Mouse (Mus musculus) heart, embryonic 13.5 days (tissue): ENCODE measurements around the gene Chst3. TPM values are rescaled to one million over a fixed set of nuclear protein-coding genes. Genes with fewer than 3 reads are reported as not detected.
"Not testable (repeated sequence)": the region's sequence is repeated elsewhere in the genome, so short reads cannot be mapped to it uniquely, and the experiment has no call there.

Experiments used
- ATAC-seq: fragments of 200-750 bp; cut with Nextera tagmentation; 2 replicates; pipeline ENCODE4 v1.8.0; 2017; ENCODE audit warnings: moderate TSS enrichment; ENCODE audit not compliant: insufficient number of reproducible peaks, low FRiP score, low TSS enrichment; ENCODE audit errors: extremely low read depth
- H3K27ac ChIP-seq: fragments of 300-500 bp; sonication (generic); replicated peaks from 2 replicates; pipeline ENCODE4 v1.5.1; 2015; ENCODE audit warnings: moderate library complexity, mild to moderate bottlenecking, inconsistent platforms
- H3K27me3 ChIP-seq: fragments of 300-500 bp; sonication (generic); replicated peaks from 2 replicates; pipeline ENCODE4 v1.6.1; 2015; ENCODE audit warnings: mild to moderate bottlenecking, inconsistent platforms
- H3K36me3 ChIP-seq: fragments of 300-500 bp; sonication (generic); 2 replicates; pipeline ENCODE4 v1.6.1; 2015; ENCODE audit warnings: mild to moderate bottlenecking, inconsistent platforms
- H3K4me1 ChIP-seq: fragments of 300-500 bp; sonication (generic); 2 replicates; pipeline ENCODE4 v1.6.1; 2015; ENCODE audit warnings: inconsistent platforms
- H3K4me2 ChIP-seq: fragments of 300-500 bp; sonication (generic); 2 replicates; pipeline ENCODE4 v1.6.1; 2015; ENCODE audit warnings: inconsistent platforms, mild to moderate bottlenecking, moderate library complexity
- H3K4me3 ChIP-seq: fragments of 300-500 bp; sonication (generic); 2 replicates; pipeline ENCODE4 v1.5.1; 2015; ENCODE audit warnings: moderate library complexity, mild to moderate bottlenecking, inconsistent platforms
- H3K9ac ChIP-seq: fragments of 300-500 bp; sonication (generic); 2 replicates; pipeline ENCODE4 v1.6.1; 2015; ENCODE audit warnings: inconsistent platforms, mild to moderate bottlenecking, moderate library complexity
- H3K9me3 ChIP-seq: fragments of 300-500 bp; sonication (generic); 2 replicates; pipeline ENCODE4 v1.6.1; 2016; ENCODE audit warnings: inconsistent platforms
- WGBS: fragments of 180-500 bp; shearing (Covaris S2); methylation state at CpG from one replicate; pipeline ENCODE4 v1.1.7; 2015; ENCODE audit warnings: mixed read lengths; 5-methylcytosine and 5-hydroxymethylcytosine counted together
- polyA plus RNA-seq: library from polyadenylated mRNA; unstranded; fragments of >200 nt; fragmentation: Nextera tagmentation; extraction: Ambion mirVana; gene quantifications from 2 replicates; pipeline ENCODE4 v1.2.1, GENCODE M21; 2015

Gene Chst3
- polyA plus RNA-seq, 1 experiment from 2014 or later, result 0.43 TPM

DNA sequence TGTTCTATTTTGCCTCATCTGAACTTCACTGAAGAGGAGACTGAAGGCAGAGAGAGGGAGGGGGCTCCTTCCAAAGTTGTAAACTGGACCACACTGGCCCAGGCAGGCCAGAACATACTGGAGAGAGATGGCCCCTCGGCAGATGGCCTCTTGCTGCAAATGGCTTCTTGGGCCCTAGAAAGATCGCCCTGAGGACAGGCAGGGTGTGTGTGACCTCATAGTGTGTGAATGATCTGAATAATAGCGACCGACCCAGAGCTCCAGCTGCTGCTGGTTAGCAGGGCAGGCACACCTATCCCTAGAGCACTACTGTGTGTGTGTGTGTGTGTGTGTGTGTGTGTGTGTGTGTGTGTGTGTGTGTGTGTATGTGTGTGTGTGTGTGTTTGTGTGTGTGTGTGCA lies 33.1 kb upstream of the Chst3 start:
- H3K27ac ChIP-seq, result no peak overlapping the region
- no peaks in the 10 kb centered on the region for H3K9me3 ChIP-seq
- no peak overlapping the region for H3K4me2 ChIP-seq
- no peak overlapping the region for H3K9ac ChIP-seq
- H3K27me3 ChIP-seq, result no peaks in the 10 kb centered on the region; the same call in 1 of the 2 replicates
- no peak overlapping the region for H3K4me3 ChIP-seq
- H3K36me3 ChIP-seq, result no peaks in the 10 kb centered on the region
- 0 out of 2 replicates have a peak, but pooled peaks cover 4% of the 10 kb centered on the region for H3K4me1 ChIP-seq
- 69% methylated on average over 4 of the region's 4 CpGs for WGBS
- no peak for ATAC-seq

DNA sequence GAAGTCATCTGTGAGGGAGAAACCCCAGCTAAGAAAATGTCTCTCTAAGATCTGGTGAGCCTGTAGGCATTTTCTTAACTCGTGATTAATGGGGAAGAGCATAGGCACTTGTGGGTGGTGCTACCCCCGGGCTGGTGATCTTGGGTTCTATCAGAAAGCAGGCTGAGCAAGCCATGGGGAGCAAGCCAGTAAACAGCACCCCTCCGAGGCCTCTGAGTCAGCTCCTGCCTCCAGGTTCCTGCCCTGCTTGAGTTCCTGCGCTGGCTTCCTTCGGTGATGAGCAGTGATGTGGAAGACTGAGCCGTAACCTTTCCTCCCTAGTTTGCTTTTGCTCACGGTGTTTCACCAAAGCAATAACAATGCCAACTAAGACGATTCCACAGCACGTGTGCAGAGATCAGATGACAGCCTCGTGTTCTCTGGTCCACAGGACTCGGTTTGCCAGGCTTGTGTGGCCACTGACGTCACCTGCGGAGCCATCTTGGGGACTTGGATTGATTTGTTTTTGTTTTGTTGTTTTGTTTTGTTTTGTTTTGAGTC lies 31.4 kb upstream of the Chst3 start:
- H3K9ac ChIP-seq, result no peak overlapping the region
- WGBS, result 83% methylated on average over 13 of the region's 13 CpGs
- no peaks in the 10 kb centered on the region for H3K9me3 ChIP-seq
- H3K4me2 ChIP-seq, result no peak overlapping the region
- no peaks in the 10 kb centered on the region; the same call in 1 of the 2 replicates for H3K27me3 ChIP-seq
- no peak overlapping the region for H3K4me3 ChIP-seq
- no peak overlapping the region for H3K27ac ChIP-seq
- no peak for ATAC-seq
- no peaks in the 10 kb centered on the region for H3K4me1 ChIP-seq
- no peaks in the 10 kb centered on the region for H3K36me3 ChIP-seq

DNA sequence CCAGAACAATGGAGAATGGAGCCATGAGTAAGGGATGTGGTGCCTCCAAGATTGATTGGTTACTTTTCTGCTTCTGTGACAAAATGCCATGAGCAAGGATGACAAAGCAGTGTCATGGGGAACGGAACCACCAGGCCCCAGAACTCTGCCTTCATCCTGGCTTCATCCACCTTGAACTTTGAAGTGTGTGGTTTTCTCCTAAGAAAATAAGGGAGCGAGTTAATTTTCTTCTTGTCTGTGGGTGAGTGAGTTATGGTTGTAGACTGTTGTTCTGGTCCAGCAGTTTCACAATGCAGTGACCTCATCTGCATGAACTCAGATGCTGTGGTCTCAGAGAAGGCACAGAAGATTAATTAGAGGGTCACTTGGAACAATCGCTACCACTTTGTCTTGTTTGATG lies 29.3 kb upstream of the Chst3 start:
- ATAC-seq, result not testable (repeated sequence)
- 77% methylated on average over 3 of the region's 3 CpGs for WGBS

DNA sequence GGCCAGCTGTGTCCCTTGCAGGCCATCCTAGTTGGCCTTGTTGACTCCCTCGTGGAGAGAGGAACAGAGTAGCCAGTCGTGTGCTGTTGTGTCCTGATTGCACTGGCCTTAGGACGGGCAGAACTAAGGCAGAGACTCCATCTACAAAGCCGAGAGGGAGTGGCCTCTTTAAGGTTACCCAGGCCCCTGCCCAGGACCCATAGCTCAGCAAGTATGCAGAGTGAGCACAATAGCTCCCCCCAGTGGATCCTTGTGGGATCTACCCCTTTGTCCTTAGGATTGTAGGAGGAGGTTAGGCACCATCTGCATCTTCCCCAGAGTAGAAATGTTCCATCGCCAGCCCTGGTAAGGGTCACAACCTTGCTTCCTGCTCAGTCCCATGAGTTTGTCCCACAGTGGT lies 27.5 kb upstream of the Chst3 start:
- no peaks in the 10 kb centered on the region for H3K36me3 ChIP-seq
- 39% methylated on average over 5 of the region's 5 CpGs for WGBS
- no peak overlapping the region for H3K4me2 ChIP-seq
- H3K4me1 ChIP-seq, result no peaks in the 10 kb centered on the region
- no peak overlapping the region for H3K4me3 ChIP-seq
- no peak overlapping the region for H3K27ac ChIP-seq
- no peaks in the 10 kb centered on the region; the same call in 1 of the 2 replicates for H3K27me3 ChIP-seq
- ATAC-seq, result no peak
- H3K9ac ChIP-seq, result no peak overlapping the region
- 0 out of 2 replicates have a peak, but pooled peaks cover 5% of the 10 kb centered on the region for H3K9me3 ChIP-seq

More for the DNA sequence above, 29.3 kb upstream of the Chst3 start:
- H3K4me1 ChIP-seq, H3K36me3 ChIP-seq, H3K4me3 ChIP-seq, H3K4me2 ChIP-seq, H3K9me3 ChIP-seq, H3K9ac ChIP-seq, H3K27me3 ChIP-seq, H3K27ac ChIP-seq: not testable (repeated sequence)

DNA sequence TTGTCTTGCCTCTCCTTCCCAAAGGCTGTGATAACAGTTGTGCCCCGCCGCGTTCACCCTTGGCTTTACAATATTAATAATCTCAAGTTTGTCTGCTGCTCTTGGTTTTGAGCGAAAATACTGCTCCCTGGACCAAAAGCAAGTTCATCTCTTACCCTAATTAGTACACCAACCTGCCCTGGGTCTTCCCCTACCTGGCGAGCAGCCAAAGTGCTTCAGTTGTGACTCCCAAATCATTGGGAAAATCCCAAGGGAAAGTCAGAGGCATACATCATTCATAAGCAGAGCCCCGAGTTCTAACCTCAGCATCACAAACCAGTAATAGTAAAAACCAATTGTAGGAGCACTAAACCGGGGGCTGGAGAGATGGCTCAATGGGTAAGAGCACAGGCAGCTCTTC lies 26.6 kb upstream of the Chst3 start:
- ATAC-seq, result no peak
- Histone ChIP-seq H3K9me3 (0 out of 2 replicates have a peak, but pooled peaks cover 5% of the 10 kb centered on the region), H3K4me3 (no peak overlapping the region), H3K36me3 (no peaks in the 10 kb centered on the region), H3K9ac (no peak overlapping the region), H3K27ac (no peak overlapping the region), H3K4me2 (no peak overlapping the region), H3K27me3 (no peaks in the 10 kb centered on the region; the same call in 1 of the 2 replicates), H3K4me1 (no peaks in the 10 kb centered on the region)
- WGBS, result 69% methylated on average over 7 of the region's 7 CpGs

DNA sequence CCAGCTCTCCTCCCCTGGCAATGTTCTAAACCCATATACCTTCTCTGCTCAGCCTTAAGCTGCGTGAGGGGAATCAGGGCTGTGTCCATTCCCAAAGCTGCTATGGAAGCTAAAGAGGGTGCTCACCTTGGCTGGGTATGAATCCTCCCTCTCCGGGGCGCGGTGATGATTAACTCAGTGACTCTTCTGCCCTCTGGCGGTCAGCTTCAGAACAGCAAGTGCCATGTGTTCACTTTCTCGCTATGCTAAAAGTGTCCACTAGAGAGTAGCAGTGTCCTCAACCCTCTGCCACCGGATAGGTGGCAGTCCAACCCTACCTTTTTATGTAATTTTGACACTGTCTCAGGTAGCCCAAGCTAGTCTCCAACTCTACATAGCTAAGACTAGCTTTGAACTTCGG lies 26.0 kb upstream of the Chst3 start:
- Histone ChIP-seq H3K9me3 (peaks cover 8% of the 10 kb centered on the region; the same call in 1 of the 2 replicates), H3K4me3 (no peak overlapping the region), H3K4me2 (no peak overlapping the region), H3K27ac (no peak overlapping the region), H3K9ac (no peak overlapping the region), H3K36me3 (no peaks in the 10 kb centered on the region), H3K4me1 (no peaks in the 10 kb centered on the region), H3K27me3 (no peaks in the 10 kb centered on the region; the same call in 1 of the 2 replicates)
- 3% methylated on average over 8 of the region's 8 CpGs for WGBS
- no peak for ATAC-seq

DNA sequence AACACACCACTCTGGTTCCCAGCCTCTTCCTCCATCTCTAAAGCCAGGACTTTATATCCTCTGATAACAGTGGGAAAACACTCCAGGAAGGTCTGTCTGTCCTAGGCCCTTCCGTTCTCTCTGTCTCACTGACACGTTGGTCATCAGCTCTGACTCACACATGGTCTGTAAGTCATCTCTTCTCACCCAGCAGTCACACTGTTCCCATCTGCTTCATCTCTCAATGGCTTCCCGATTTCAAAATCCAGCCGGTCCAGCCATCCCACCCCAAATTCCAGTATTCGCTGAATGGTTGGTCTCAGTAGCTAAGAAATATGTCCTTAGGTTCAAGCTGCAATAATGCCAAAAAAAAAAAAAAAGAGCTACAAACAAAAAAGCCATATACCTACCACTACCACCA lies 24.9 kb upstream of the Chst3 start:
- peaks cover 8% of the 10 kb centered on the region; the same call in 1 of the 2 replicates for H3K9me3 ChIP-seq
- no peak for ATAC-seq
- H3K27me3 ChIP-seq, result no peaks in the 10 kb centered on the region; the same call in 1 of the 2 replicates
- H3K4me2 ChIP-seq, result no peak overlapping the region
- no peak overlapping the region for H3K27ac ChIP-seq
- no peaks in the 10 kb centered on the region for H3K36me3 ChIP-seq
- H3K4me1 ChIP-seq, result no peaks in the 10 kb centered on the region
- 53% methylated on average over 5 of the region's 5 CpGs for WGBS
- no peak overlapping the region for H3K4me3 ChIP-seq
- no peak overlapping the region for H3K9ac ChIP-seq

DNA sequence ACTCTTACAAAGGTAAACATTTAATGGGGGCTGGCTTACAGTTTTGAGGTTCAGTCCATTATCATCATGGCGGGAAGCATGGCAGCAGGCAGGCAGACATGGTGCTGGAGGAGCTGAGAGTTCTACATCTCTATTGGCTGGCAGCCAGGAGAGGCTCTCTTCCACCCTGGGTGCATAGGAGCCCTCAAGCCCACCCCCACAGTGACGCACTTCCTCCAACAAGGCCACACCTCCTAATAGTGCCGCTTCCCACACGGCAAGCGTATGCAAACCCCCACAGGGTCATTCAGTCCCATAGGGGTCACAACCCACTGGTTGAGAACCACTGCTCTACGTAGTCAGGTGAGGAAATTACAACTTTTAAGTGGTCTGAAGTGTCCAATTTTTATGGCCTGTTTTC lies 21.4 kb upstream of the Chst3 start:
- H3K4me2 ChIP-seq, result no peak overlapping the region

DNA sequence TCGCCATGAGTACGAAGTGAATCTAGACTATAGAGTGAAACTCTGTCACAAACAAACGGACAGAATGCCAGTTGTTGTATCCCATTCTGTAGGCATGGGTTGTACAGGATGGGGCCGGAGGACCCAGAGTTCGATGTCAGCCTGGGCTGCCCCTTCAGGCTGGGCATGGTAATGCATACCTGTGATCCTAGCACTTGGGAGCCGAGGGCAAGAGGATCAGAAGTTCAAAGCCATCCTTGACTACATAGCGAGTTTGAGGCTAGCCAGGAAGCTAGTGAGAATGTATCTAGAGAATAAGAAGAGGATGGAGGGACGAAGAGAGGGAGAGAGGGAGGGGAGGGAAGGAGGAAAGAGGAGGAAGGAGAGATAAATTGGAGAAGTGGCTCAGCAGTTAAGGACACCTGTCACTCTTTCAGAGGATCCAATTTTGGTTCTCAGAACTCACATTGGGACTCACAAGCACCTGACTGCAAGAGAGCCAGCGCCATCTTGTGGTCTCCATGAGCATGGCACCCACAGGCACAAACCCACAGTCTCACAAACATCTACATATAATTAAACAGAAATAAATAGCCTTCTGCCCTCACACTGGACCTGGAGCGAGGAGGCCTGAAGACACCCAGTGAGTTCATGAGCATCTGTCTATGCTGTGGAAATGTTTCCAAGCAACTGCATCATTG lies 18.6 kb upstream of the Chst3 start:
- H3K4me1 ChIP-seq, result no peaks in the 10 kb centered on the region
- no peak for ATAC-seq
- no peak overlapping the region for H3K9ac ChIP-seq
- no peaks in the 10 kb centered on the region for H3K27me3 ChIP-seq
- H3K9me3 ChIP-seq, result peaks cover 4% of the 10 kb centered on the region; the same call in 1 of the 2 replicates
- H3K4me2 ChIP-seq, result no peak overlapping the region
- 62% methylated on average over 10 of the region's 10 CpGs for WGBS
- no peaks in the 10 kb centered on the region for H3K36me3 ChIP-seq
- H3K4me3 ChIP-seq, result no peak overlapping the region
- H3K27ac ChIP-seq, result no peak overlapping the region

More for the DNA sequence above, 21.4 kb upstream of the Chst3 start:
- Histone ChIP-seq H3K4me1 (no peaks in the 10 kb centered on the region), H3K4me3 (no peak overlapping the region), H3K9ac (no peak overlapping the region), H3K27me3 (no peaks in the 10 kb centered on the region; the same call in 1 of the 2 replicates), H3K36me3 (no peaks in the 10 kb centered on the region), H3K27ac (no peak overlapping the region), H3K9me3 (peaks cover 8% of the 10 kb centered on the region; the same call in 1 of the 2 replicates)
- WGBS, result 81% methylated on average over 6 of the region's 6 CpGs
- ATAC-seq, result no peak

DNA sequence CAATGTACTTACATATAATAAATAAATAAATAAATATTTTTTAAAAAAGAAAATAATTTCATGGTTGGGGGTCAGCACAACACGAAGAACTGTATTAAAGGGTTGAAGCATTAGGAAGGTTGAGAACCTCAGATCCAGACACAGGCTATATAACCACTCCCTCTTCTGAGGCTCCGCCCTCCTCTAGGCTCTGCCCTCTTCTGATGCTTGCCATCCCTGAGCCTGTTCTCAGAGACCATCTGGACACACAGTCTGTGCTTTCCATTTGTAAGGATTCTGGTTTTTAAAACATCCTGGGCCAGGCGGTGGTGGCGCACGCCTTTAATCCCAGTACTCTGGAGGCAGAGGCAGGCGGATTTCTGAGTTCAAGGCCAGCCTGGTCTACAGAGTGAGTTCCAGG lies 16.8 kb upstream of the Chst3 start:
- not testable (repeated sequence) for H3K4me2 ChIP-seq, H3K9me3 ChIP-seq, H3K27ac ChIP-seq, H3K4me1 ChIP-seq, ATAC-seq, H3K9ac ChIP-seq, H3K27me3 ChIP-seq, H3K4me3 ChIP-seq, H3K36me3 ChIP-seq
- 93% methylated on average over 6 of the region's 6 CpGs for WGBS

DNA sequence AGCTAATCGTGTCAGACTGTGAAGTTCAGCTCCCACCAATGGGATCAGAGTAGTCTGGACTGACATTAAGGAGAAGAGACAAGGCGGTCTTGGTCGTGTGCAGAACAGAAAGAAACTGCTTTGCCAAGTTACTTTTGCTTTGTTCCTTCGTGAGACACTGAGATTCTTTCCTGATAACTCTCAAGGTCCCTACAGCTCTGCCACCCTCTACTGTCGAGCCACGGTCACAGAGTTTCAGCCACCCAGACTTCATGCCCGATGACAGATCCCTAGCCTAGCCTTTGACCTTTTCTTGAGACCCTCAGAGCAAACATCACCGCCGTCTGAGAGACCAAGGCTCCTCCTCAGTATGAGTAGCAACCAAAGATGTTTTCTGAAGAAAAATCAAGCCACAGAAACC lies 14.9 kb upstream of the Chst3 start:
- Histone ChIP-seq H3K9me3 (no peaks in the 10 kb centered on the region), H3K9ac (no peak overlapping the region), H3K36me3 (no peaks in the 10 kb centered on the region), H3K4me2 (no peak overlapping the region), H3K27ac (no peak overlapping the region), H3K27me3 (peaks cover 14% of the 10 kb centered on the region), H3K4me3 (no peak overlapping the region), H3K4me1 (no peaks in the 10 kb centered on the region)
- ATAC-seq, result no peak
- WGBS, result 71% methylated on average over 9 of the region's 9 CpGs
